14 mouse cellular contexts compared by ENCODE assay signal in the genomic region with DNA sequence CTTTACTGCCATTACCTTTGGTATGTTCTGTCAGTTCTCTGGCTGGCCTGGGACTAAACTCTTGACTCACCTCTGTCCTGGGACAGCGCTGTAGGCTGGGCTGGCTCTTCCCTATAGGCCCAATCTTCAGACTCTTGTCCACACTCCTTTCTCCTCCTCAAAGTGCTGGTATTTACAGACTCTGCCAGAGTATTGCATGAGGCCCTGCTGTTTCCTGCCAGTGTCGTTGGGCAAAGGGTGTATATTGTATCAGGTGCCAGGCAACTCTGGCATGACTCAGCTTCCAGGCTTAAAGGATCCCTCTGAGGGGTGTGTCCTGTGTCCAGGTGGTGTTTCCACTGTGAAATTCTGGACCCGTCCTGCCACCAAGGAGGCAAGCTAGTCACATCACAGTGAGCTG. TPM values are rescaled to one million over a fixed set of nuclear protein-coding genes. Genes with fewer than 3 reads are reported as not detected.
DNase-seq lines count a peak whose midpoint lies in the region; ATAC-seq and TF ChIP-seq lines count a peak whose summit lies in the region.
"Had no signal": no experiment of that assay in that cellular context is flagged by ENCODE, and none has a peak within 500 bp of the region (broad histone marks: within the 10 kb centered on the region; RNA-seq: fewer than 3 reads in every experiment).

No protein-coding gene starts in this region.

- H3K9ac ChIP-seq in liver, embryonic 12.5 days, result no peak overlapping the region
- no peak overlapping the region for H3K9ac ChIP-seq in liver, embryonic 11.5 days (ENCODE audit: low read depth, low read length)
- H3K9ac ChIP-seq in liver, embryonic 15.5 days, result no peak overlapping the region
- H3K9ac ChIP-seq: hindbrain, embryonic 15.5 days had no signal

- WGBS in liver, embryonic 12.5 days (ENCODE audit: insufficient replicate concordance), result 48% methylated on average over 3 of the region's 3 CpGs
- WGBS in liver, embryonic 11.5 days, result 76% methylated on average over 3 of the region's 3 CpGs
- WGBS in liver, embryonic 15.5 days (ENCODE audit: insufficient replicate concordance), result 42% methylated on average over 3 of the region's 3 CpGs
- WGBS in small intestine, adult 2 months, result 27% methylated on average over 3 of the region's 3 CpGs

- H3K4me2 ChIP-seq in liver, embryonic 12.5 days, result no peak overlapping the region
- no peak overlapping the region for H3K4me2 ChIP-seq in liver, embryonic 11.5 days
- H3K4me2 ChIP-seq in liver, embryonic 15.5 days, result peak overlapping the region; percentile 50
- H3K4me2 ChIP-seq: hindbrain, embryonic 15.5 days had no signal

- ATAC-seq in liver, embryonic 12.5 days, result no peak
- no peak for ATAC-seq in liver, embryonic 11.5 days (replicated peaks; ENCODE audit: low FRiP score)
- ATAC-seq in liver, embryonic 15.5 days (ENCODE audit: insufficient read depth), result peak; percentile 4; the same call in 1 of the 2 replicates

- peak; percentile 20 for DNase-seq in adrenal gland, adult 2 months
- no peak for DNase-seq in adrenal gland, adult 18-20 months (ENCODE audit: low spot score in 2 of 2)
- no peak for DNase-seq in liver, embryonic 11.5 days (ENCODE audit: low spot score)
- DNase-seq in layer of hippocampus, adult 2 months (ENCODE audit: low spot score in 2 of 2), result no peak
- no peak for DNase-seq in frontal cortex, postnatal 25 days (ENCODE audit: low spot score in 2 of 2)
- DNase-seq: layer of hippocampus, adult 9-11 months had no signal

- peaks cover 12% of the 10 kb centered on the region; the same call in 1 of the 2 replicates for H3K4me1 ChIP-seq in liver, embryonic 12.5 days
- 0 out of 2 replicates have a peak, but pooled peaks cover 2% of the 10 kb centered on the region for H3K4me1 ChIP-seq in liver, embryonic 11.5 days (replicated peaks; ENCODE audit: control insufficient read depth, insufficient read depth, low read length)
- no peaks in the 10 kb centered on the region; the same call in 1 of the 2 replicates for H3K4me1 ChIP-seq in liver, embryonic 15.5 days (replicated peaks)
- H3K4me1 ChIP-seq in small intestine, adult 2 months (ENCODE audit: control insufficient read depth, insufficient read depth, insufficient read length, low read length), result peaks cover 18% of the 10 kb centered on the region; the same call in 1 of the 2 replicates
- H3K4me1 ChIP-seq: hindbrain, embryonic 15.5 days had no signal

- 0 out of 2 replicates have a peak overlapping the region, but pooled peaks have one; percentile 3 for H3K27ac ChIP-seq in liver, embryonic 12.5 days
- H3K27ac ChIP-seq in liver, embryonic 11.5 days (ENCODE audit: low read depth, low read length), result no peak overlapping the region
- peak overlapping the region; percentile 78 for H3K27ac ChIP-seq in liver, embryonic 15.5 days (replicated peaks)
- H3K27ac ChIP-seq in small intestine, adult 2 months (ENCODE audit: insufficient read depth, low read depth, low read length), result peak overlapping the region; percentile 86
- no peak overlapping the region for H3K27ac ChIP-seq in layer of hippocampus, adult 2 months
- H3K27ac ChIP-seq: hindbrain, embryonic 15.5 days had no signal

- no peaks in the 10 kb centered on the region for H3K9me3 ChIP-seq in liver, embryonic 12.5 days (replicated peaks)
- H3K9me3 ChIP-seq in liver, embryonic 11.5 days (ENCODE audit: control insufficient read depth, low read length), result no peaks in the 10 kb centered on the region
- H3K9me3 ChIP-seq in liver, embryonic 15.5 days (replicated peaks), result no peaks in the 10 kb centered on the region
- H3K9me3 ChIP-seq: G1E; hindbrain, embryonic 15.5 days had no signal

- no peak overlapping the region for H3K4me3 ChIP-seq in liver, embryonic 12.5 days
- H3K4me3 ChIP-seq in liver, embryonic 11.5 days (ENCODE audit: low read depth, low read length), result no peak overlapping the region
- H3K4me3 ChIP-seq in liver, embryonic 15.5 days (replicated peaks), result peak overlapping the region; percentile 36
- no peak overlapping the region for H3K4me3 ChIP-seq in small intestine, adult 2 months (ENCODE audit: low read depth, low read length)
- no peak overlapping the region for H3K4me3 ChIP-seq in layer of hippocampus, adult 2 months
- H3K4me3 ChIP-seq: hindbrain, embryonic 15.5 days had no signal

- TF ChIP-seq CTCF in small intestine, adult 2 months (IDR thresholded peaks at IDR 0.05; ENCODE audit: extremely low read depth, insufficient read length, insufficient replicate concordance, low read depth, low read length), result no peak
- no peak for TF ChIP-seq CTCF in layer of hippocampus, adult 2 months (conservative IDR thresholded peaks at IDR 0.05)

- H3K27me3 ChIP-seq in liver, embryonic 12.5 days (replicated peaks), result 0 out of 2 replicates have a peak, but pooled peaks cover 3% of the 10 kb centered on the region
- H3K27me3 ChIP-seq in liver, embryonic 11.5 days (replicated peaks; ENCODE audit: control insufficient read depth, insufficient read depth, low read length), result no peaks in the 10 kb centered on the region
- H3K27me3 ChIP-seq in liver, embryonic 15.5 days, result no peaks in the 10 kb centered on the region
- H3K27me3 ChIP-seq in small intestine, adult 2 months (ENCODE audit: control insufficient read depth, insufficient read depth, low read length), result no peaks in the 10 kb centered on the region
- H3K27me3 ChIP-seq: hindbrain, embryonic 15.5 days had no signal

- H3K36me3 ChIP-seq in liver, embryonic 12.5 days, result no peaks in the 10 kb centered on the region
- no peaks in the 10 kb centered on the region for H3K36me3 ChIP-seq in liver, embryonic 11.5 days (ENCODE audit: control insufficient read depth, insufficient read depth, low read length)
- 0 out of 2 replicates have a peak, but pooled peaks cover 3% of the 10 kb centered on the region for H3K36me3 ChIP-seq in liver, embryonic 15.5 days (replicated peaks)
- H3K36me3 ChIP-seq in small intestine, adult 2 months (ENCODE audit: control insufficient read depth, insufficient read depth, low read length), result no peaks in the 10 kb centered on the region
- H3K36me3 ChIP-seq: G1E; hindbrain, embryonic 15.5 days had no signal

- TF ChIP-seq POLR2A in small intestine, adult 2 months (IDR thresholded peaks at IDR 0.05; ENCODE audit: low read depth, low read length), result no peak

RNA-seq across cellular contexts. Expression of gene Acox2, which starts 0.4 kb away (rescaled TPM):
- total RNA-seq in adrenal gland, adult 2 months (2021), result under 1 TPM in 1 of 2 experiments, not detected in 1; 0.78 TPM
- polyA plus RNA-seq in adrenal gland, adult 2 months (2012; rRNA removed), result 0.46 and 1.9 TPM in 2 replicates
- total RNA-seq in adrenal gland, adult 18-20 months (2021), result 1 to 10 TPM in 1 of 2 experiments, under 1 TPM in 1; 0.23 to 1.7 TPM
- 2.8 and 3.5 TPM in 2 replicates for polyA plus RNA-seq in liver, embryonic 12.5 days (2016; fragmentation: Nextera tagmentation; extraction: Ambion mirVana)
- 1.0 and 1.2 TPM in 2 replicates for polyA plus RNA-seq in liver, embryonic 11.5 days (2014; fragmentation: Nextera tagmentation; extraction: Ambion mirVana)
- 47.0 and 60.4 TPM in 2 replicates for polyA plus RNA-seq in liver, embryonic 15.5 days (2015; fragmentation: Nextera tagmentation; extraction: Ambion mirVana)
- polyA plus RNA-seq in small intestine, adult 2 months (2012; rRNA removed), result 4.0 and 7.1 TPM in 2 replicates
- not detected for total RNA-seq in layer of hippocampus, adult 2 months (2021)
- total RNA-seq: common myeloid progenitor, adult 5-6 weeks; G1E had no signal
- polyA plus RNA-seq: G1E; heart, embryonic 14.5 days; limb, embryonic 11.5 days had no signal

RNA-seq across cellular contexts. Expression of gene Kctd6, which starts 44.8 kb away (rescaled TPM):
- 10 to 100 TPM; 14.3 to 16.3 TPM for total RNA-seq in adrenal gland, adult 2 months (2021)
- 3.6 and 4.0 TPM in 2 replicates for polyA plus RNA-seq in adrenal gland, adult 2 months (2012; rRNA removed)
- total RNA-seq in adrenal gland, adult 18-20 months (2021), result 10 to 100 TPM; 13.2 to 16.2 TPM
- polyA plus RNA-seq in liver, embryonic 12.5 days (2016; fragmentation: Nextera tagmentation; extraction: Ambion mirVana), result 7.8 and 8.6 TPM in 2 replicates
- polyA plus RNA-seq in liver, embryonic 11.5 days (2014; fragmentation: Nextera tagmentation; extraction: Ambion mirVana), result 9.0 and 10.6 TPM in 2 replicates
- polyA plus RNA-seq in liver, embryonic 15.5 days (2015; fragmentation: Nextera tagmentation; extraction: Ambion mirVana), result 5.7 and 6.0 TPM in 2 replicates
- 3.9 and 5.7 TPM in 2 replicates for polyA plus RNA-seq in small intestine, adult 2 months (2012; rRNA removed)
- 10 to 100 TPM; 69.1 to 79.4 TPM for total RNA-seq in layer of hippocampus, adult 2 months (2021)

RNA-seq across cellular contexts. Expression of gene Fam107a, which starts 59.1 kb away (rescaled TPM):
- 1 to 10 TPM; 4.3 to 5.2 TPM for total RNA-seq in adrenal gland, adult 2 months (2021)
- polyA plus RNA-seq in adrenal gland, adult 2 months (2012; rRNA removed), result 1.1 and 1.2 TPM in 2 replicates
- total RNA-seq in adrenal gland, adult 18-20 months (2021), result 1 to 10 TPM; 7.4 to 8.0 TPM
- 0.05 TPM in 1 of 2 replicates, not detected in the other for polyA plus RNA-seq in liver, embryonic 12.5 days (2016; fragmentation: Nextera tagmentation; extraction: Ambion mirVana)
- polyA plus RNA-seq in liver, embryonic 11.5 days (2014; fragmentation: Nextera tagmentation; extraction: Ambion mirVana), result 0.08 and 0.53 TPM in 2 replicates
- polyA plus RNA-seq in liver, embryonic 15.5 days (2015; fragmentation: Nextera tagmentation; extraction: Ambion mirVana), result 0.07 TPM in 1 of 2 replicates, not detected in the other
- polyA plus RNA-seq in small intestine, adult 2 months (2012; rRNA removed), result 0.16 and 0.25 TPM in 2 replicates
- 100 to 1,000 TPM; 275 to 282 TPM for total RNA-seq in layer of hippocampus, adult 2 months (2021)
- total RNA-seq: common myeloid progenitor, adult 5-6 weeks had no signal
- polyA plus RNA-seq: G1E had no signal

Comparison
In these comparisons a context has a peak if more than half of its experiments do, and no peak if none do; other contexts are left out.
1. H3K27ac ChIP-seq: peak in liver, embryonic 12.5 days (single experiment), liver, embryonic 15.5 days (single experiment) and small intestine, adult 2 months (single experiment); none in liver, embryonic 11.5 days (single experiment) and layer of hippocampus, adult 2 months (single experiment).